Mouse (Mus musculus) thymus, adult 18-20 months (tissue): ENCODE measurements around the gene Olfr555.
"Not testable (repeated sequence)": the region's sequence is repeated elsewhere in the genome, so short reads cannot be mapped to it uniquely, and the experiment has no call there.

Source experiments
- DNase-seq, 2 experiments: peaks; one replicate each; pipeline ENCODE4 v3.0.0; 2022; ENCODE audit warnings: mixed read lengths in 2 of 2

The Olfr555 gene

GRCm38 (mm10) chr7:102658523-102658922, at the start of gene Olfr555:
Gene Olfr555 (plus strand): TSS chr7:102658823.
- no peak for DNase-seq

DNA sequence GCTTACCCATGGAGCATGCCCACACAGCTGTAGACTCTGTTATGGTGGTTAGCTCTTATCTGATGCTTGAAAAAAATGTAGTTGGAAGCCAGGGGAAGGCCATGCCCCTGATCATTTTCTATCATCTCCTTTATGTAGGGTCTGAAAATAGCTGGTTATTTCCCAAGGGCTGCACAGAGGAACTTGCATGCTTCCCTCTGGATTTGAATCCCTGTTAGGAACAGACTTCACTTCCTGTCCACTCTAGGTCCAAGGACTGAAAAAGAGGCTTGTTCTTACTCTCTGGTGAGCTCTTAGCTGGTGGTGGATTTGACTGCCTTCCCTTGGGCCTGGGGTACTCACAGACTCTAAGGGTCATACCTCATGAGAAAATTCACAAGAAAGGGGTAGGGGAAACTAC, 40.5 kb upstream of the Olfr555 start, which contains the start of gene Olfr553:
Gene Olfr553 (minus strand): TSS at position 101 of the 400 bp plus-strand sequence.
- no peak for DNase-seq

GRCm38 (mm10) chr7:102619608-102620007, 39.0 kb upstream of the Olfr555 start:
- DNase-seq, result no peak

DNA sequence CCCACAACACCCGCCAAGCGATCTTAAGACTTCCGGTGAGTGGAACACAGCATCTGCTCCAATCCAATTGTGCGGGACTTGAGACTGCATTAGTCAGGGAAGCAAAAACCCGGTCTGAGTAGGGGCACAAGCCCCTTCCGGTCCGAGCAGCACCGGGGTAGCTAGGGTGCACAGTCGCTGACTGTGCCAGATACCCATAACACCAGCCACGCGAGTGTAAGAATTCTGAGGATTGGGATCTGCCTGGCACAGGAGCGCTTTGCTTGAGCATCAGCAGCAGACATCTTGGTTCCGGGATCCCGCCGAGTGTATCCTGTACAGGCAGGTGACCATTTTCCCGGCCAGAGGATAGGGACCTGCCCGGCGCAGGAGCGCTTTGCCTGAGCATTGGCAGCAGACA, 38.3 kb upstream of the Olfr555 start:
- DNase-seq, result not testable (repeated sequence)

DNA sequence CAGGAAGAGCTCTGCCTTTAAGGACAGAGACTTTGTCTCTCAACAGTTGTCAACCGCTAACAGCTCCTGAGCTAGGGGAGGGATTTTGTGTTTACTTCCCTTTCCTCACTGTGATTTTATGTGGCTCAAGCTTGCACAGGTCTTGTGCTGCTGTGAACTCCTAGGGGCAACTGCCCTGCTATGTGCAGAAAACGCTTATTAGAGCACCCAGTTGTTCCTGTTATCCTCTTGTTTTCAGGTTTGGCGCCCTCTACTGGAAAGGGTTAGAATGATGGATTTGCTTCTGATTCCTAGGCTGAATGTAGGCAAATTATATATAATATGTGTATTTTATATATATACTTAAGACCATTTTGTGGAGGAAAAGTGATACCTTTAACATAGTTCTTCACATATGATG, 22.0 kb upstream of the Olfr555 start:
- DNase-seq, result peak in 1 of 2 experiments; percentile 6

DNA sequence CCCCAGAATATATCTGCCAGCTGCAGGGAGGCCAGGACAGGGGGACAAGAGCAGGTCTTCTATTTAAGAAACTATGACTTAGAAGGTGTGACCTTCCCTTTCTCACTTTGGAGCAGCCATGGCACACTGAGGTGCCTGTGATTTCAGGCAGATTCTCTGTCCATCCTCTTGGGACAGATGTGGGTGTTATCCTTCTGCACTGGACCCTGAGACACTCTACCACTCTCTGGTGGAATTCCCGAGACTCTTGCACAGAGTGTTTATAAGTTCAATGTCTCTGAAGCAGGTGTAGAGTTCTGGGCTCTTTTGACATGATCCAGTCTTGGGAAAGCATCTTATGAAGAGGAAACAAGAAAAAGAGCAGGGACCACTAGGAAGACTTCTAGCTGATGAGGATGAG, 20.5 kb upstream of the Olfr555 start, which contains the start of gene Olfr554:
Gene Olfr554 (plus strand): TSS at position 301 of the 400 bp plus-strand sequence.
- DNase-seq, result no peak

- DNase-seq, result not testable (repeated sequence)
Measured at GRCm38 (mm10) chr7:102644945-102645344, 13.7 kb upstream of the Olfr555 start.

- DNase-seq, result no peak
Measured at GRCm38 (mm10) chr7:102664599-102664998, 6.0 kb downstream of the Olfr555 start, which contains the start of gene Olfr556. Gene Olfr556 (plus strand): TSS chr7:102664899.

- no peak for DNase-seq
Measured at GRCm38 (mm10) chr7:102665378-102665777, 6.8 kb downstream of the Olfr555 start.

GRCm38 (mm10) chr7:102676225-102676624, 17.6 kb downstream of the Olfr555 start:
- DNase-seq, result no peak

- DNase-seq, result no peak
Measured at GRCm38 (mm10) chr7:102681916-102682315, 23.3 kb downstream of the Olfr555 start.

- peak; percentile 91 for DNase-seq
Measured at GRCm38 (mm10) chr7:102686944-102687501, 28.4 kb downstream of the Olfr555 start, which contains the start of gene Trim68. Gene Trim68 (minus strand): TSS chr7:102687327.

- DNase-seq, result no peak
Measured at GRCm38 (mm10) chr7:102695358-102696125, 36.9 kb downstream of the Olfr555 start, which contains the start of gene Olfr557. Gene Olfr557 (plus strand): TSS chr7:102695910.

GRCm38 (mm10) chr7:102698461-102698860, 39.8 kb downstream of the Olfr555 start:
- no peak for DNase-seq

GRCm38 (mm10) chr7:102701915-102702314, 43.3 kb downstream of the Olfr555 start, which contains the start of gene Olfr558:
Gene Olfr558 (plus strand): TSS chr7:102702215.
- DNase-seq, result no peak
